Comparison of ENCODE assay signal across 18 mouse cellular contexts in the genomic region with DNA sequence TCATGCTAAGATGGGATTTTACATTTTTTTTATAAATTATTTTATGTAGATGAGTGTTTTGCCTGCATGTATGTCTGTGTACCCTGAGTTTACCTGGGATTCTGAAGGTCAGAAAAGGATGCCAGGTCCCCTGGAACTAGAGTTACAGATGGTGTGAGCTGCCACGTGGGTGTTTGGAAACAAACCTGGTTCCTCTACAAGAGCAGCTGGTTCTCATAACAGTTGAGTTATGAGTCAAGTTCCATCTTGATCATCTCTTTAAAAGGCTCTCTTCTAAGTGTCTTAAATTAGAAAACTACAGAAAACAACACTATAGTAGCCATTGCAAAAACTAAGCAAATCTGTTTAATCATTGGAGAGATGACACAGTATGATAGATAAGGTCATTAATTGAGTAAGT.
DNase-seq lines count a peak whose midpoint lies in the region.
"Had no signal": no experiment of that assay in that cellular context is flagged by ENCODE, and none has a peak within 500 bp of the region (broad histone marks: within the 10 kb centered on the region; RNA-seq: fewer than 3 reads in every experiment).

No protein-coding gene starts in this region.

- DNase-seq in frontal cortex, postnatal 36 days (ENCODE audit: low spot score in 2 of 2): peak; percentile 15 to 45
- DNase-seq in frontal cortex, postnatal 14 days (ENCODE audit: low spot score in 2 of 2): no peak
- peak; percentile 18 for DNase-seq in layer of hippocampus, adult 9-11 months
- DNase-seq in layer of hippocampus, adult 9-10 months (ENCODE audit: low spot score): no peak
- peak; percentile 55 for DNase-seq in A20 (ENCODE audit: low read depth, low spot score)
- peak; percentile 75 for DNase-seq in brain, adult 2 months (ENCODE audit: low read depth, low spot score)
- no peak for DNase-seq in thymus, postnatal 36 days
- DNase-seq: adrenal gland, adult 8-10 months; adrenal gland, postnatal 36 days; cerebellum, adult 11-12 months; cerebellum, adult 8-10 months; cerebellum, postnatal 10 days; cerebellum, postnatal 36 days; gastrocnemius, adult 2 months; gastrocnemius, postnatal 14 days; heart, adult 18-20 months; heart, postnatal 10 days; heart, postnatal 4 days had no signal

Comparison
In these comparisons a context has a peak if more than half of its experiments do, and no peak if none do; other contexts are left out.
1. DNase-seq: peak in frontal cortex, postnatal 36 days (2 of 2), layer of hippocampus, adult 9-11 months (single experiment), A20 (single experiment) and brain, adult 2 months (single experiment); none in frontal cortex, postnatal 14 days (0 of 2), layer of hippocampus, adult 9-10 months (single experiment) and thymus, postnatal 36 days (0 of 2).